In the genomic region with DNA sequence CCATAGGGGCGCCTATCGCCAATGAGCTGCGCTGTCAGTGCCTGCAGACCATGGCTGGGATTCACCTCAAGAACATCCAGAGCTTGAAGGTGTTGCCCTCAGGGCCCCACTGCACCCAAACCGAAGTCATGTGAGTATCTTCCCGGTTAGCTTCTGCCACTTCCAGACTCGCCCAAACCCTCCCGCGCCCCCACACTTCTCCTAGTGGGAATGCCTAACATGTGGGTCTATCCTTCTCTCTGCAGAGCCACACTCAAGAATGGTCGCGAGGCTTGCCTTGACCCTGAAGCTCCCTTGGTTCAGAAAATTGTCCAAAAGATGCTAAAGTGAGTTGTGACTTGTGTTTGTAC, we compare ENCODE assay signal across 7 mouse cellular contexts. TPM values are rescaled to one million over a fixed set of nuclear protein-coding genes. Genes with fewer than 3 reads are reported as not detected.
A peak's percentile ranks its signal among the peaks of the same experiment; 100 is the strongest.
DNase-seq lines count a peak whose midpoint lies in the region; ATAC-seq and TF ChIP-seq lines count a peak whose summit lies in the region.

No protein-coding gene starts in this region.

- TF ChIP-seq CTCF in left cerebral cortex, adult 2 months (IDR thresholded peaks at IDR 0.05): no peak
- TF ChIP-seq CTCF in intestine, postnatal 0 days (IDR thresholded peaks at IDR 0.05; ENCODE audit: low read depth): no peak; the same call in 1 of the 2 replicates

- no peaks in the 10 kb centered on the region for H3K9me3 ChIP-seq in forebrain, embryonic 10.5 days
- H3K9me3 ChIP-seq in intestine, postnatal 0 days (ENCODE audit: control insufficient read depth): no peaks in the 10 kb centered on the region
- no peaks in the 10 kb centered on the region for H3K9me3 ChIP-seq in neural tube, embryonic 14.5 days (ENCODE audit: control insufficient read depth, low read length)

- peaks cover 13% of the 10 kb centered on the region for H3K4me1 ChIP-seq in forebrain, embryonic 10.5 days
- no peaks in the 10 kb centered on the region; the same call in 1 of the 2 replicates for H3K4me1 ChIP-seq in intestine, postnatal 0 days (replicated peaks; ENCODE audit: control insufficient read depth, insufficient read depth, low read length)
- H3K4me1 ChIP-seq in neural tube, embryonic 14.5 days (ENCODE audit: control insufficient read depth, insufficient read depth, low read length): no peaks in the 10 kb centered on the region

- DNase-seq in left cerebral cortex, adult 2 months (ENCODE audit: extremely low spot score in 1 of 2, low spot score in 2 of 2): no peak
- no peak for DNase-seq in left cerebral cortex, postnatal 25 days (ENCODE audit: low spot score in 2 of 2)
- DNase-seq in forebrain, embryonic 10.5 days (ENCODE audit: extremely low spot score, low spot score): no peak
- DNase-seq in layer of hippocampus, adult 18-20 months (ENCODE audit: low spot score in 2 of 2): no peak
- DNase-seq in cerebellum, adult 11 months: no peak

- 24% methylated on average over 10 of the region's 10 CpGs for WGBS in forebrain, embryonic 10.5 days
- WGBS in intestine, postnatal 0 days: 22% methylated on average over 10 of the region's 10 CpGs
- 29% methylated on average over 10 of the region's 10 CpGs for WGBS in neural tube, embryonic 14.5 days

- ATAC-seq in intestine, postnatal 0 days: peak; percentile 4; the same call in 1 of the 2 replicates
- no peak for ATAC-seq in neural tube, embryonic 14.5 days (ENCODE audit: low read depth)

- H3K4me2 ChIP-seq in intestine, postnatal 0 days (replicated peaks; ENCODE audit: low read depth): peak overlapping the region; percentile 82
- H3K4me2 ChIP-seq in neural tube, embryonic 14.5 days (ENCODE audit: low read depth, low read length): peak overlapping the region; percentile 71

- peak overlapping the region; percentile 36 for H3K4me3 ChIP-seq in left cerebral cortex, adult 2 months
- peak overlapping the region; percentile 62 for H3K4me3 ChIP-seq in forebrain, embryonic 10.5 days
- peak overlapping the region; percentile 57 for H3K4me3 ChIP-seq in intestine, postnatal 0 days (ENCODE audit: low read depth, low read length)
- H3K4me3 ChIP-seq in neural tube, embryonic 14.5 days (ENCODE audit: low read depth, low read length): peak overlapping the region; percentile 37

- no peaks in the 10 kb centered on the region for H3K36me3 ChIP-seq in forebrain, embryonic 10.5 days (replicated peaks)
- H3K36me3 ChIP-seq in intestine, postnatal 0 days (ENCODE audit: control insufficient read depth, insufficient read depth): no peaks in the 10 kb centered on the region
- no peaks in the 10 kb centered on the region for H3K36me3 ChIP-seq in neural tube, embryonic 14.5 days (ENCODE audit: control insufficient read depth, insufficient read depth, low read length)

- H3K27ac ChIP-seq in left cerebral cortex, adult 2 months: no peak overlapping the region
- peak overlapping the region; percentile 76 for H3K27ac ChIP-seq in forebrain, embryonic 10.5 days
- H3K27ac ChIP-seq in intestine, postnatal 0 days (ENCODE audit: low read depth, low read length): no peak overlapping the region
- no peak overlapping the region for H3K27ac ChIP-seq in neural tube, embryonic 14.5 days (ENCODE audit: low read depth, low read length)

- H3K9ac ChIP-seq in intestine, postnatal 0 days (ENCODE audit: low read depth, low read length): peak overlapping the region; percentile 40; the same call in 1 of the 2 replicates
- peak overlapping the region; percentile 54 for H3K9ac ChIP-seq in neural tube, embryonic 14.5 days (replicated peaks; ENCODE audit: low read depth, low read length)

- intact Hi-C loops in left cerebral cortex, adult 2 months (cut with DNase I): no loop called here
- intact Hi-C loops in left cerebral cortex, postnatal 25 days (cut with DNase I): no loop called here

- H3K27me3 ChIP-seq in forebrain, embryonic 10.5 days (ENCODE audit: poor library complexity, severe bottlenecking): peaks cover 20% of the 10 kb centered on the region
- H3K27me3 ChIP-seq in intestine, postnatal 0 days (replicated peaks; ENCODE audit: control insufficient read depth, insufficient read depth, low read length): no peaks in the 10 kb centered on the region
- H3K27me3 ChIP-seq in neural tube, embryonic 14.5 days (ENCODE audit: control insufficient read depth, insufficient read depth, low read length): no peaks in the 10 kb centered on the region

RNA-seq across cellular contexts. Expression of gene Cxcl1, which starts 0.4 kb away (rescaled TPM):
- total RNA-seq in left cerebral cortex, adult 2 months (2021): under 1 TPM in 1 of 2 experiments, not detected in 1; 0.37 TPM
- not detected for total RNA-seq in left cerebral cortex, postnatal 25 days (2021)
- not detected in 2 replicates for polyA plus RNA-seq in forebrain, embryonic 10.5 days (2016; fragmentation: Nextera tagmentation; extraction: Ambion mirVana)
- 0.83 and 1.2 TPM in 2 replicates for polyA plus RNA-seq in intestine, postnatal 0 days (2015; fragmentation: Nextera tagmentation; extraction: Ambion mirVana)
- polyA plus RNA-seq in neural tube, embryonic 14.5 days (2014; fragmentation: Nextera tagmentation; extraction: Ambion mirVana): 0.32 TPM in 1 of 2 replicates, not detected in the other
- under 1 TPM; 0.27 to 0.36 TPM for total RNA-seq in layer of hippocampus, adult 18-20 months (2021)

RNA-seq across cellular contexts. Expression of gene Cxcl2, which starts 12.2 kb away (rescaled TPM):
- not detected for total RNA-seq in left cerebral cortex, adult 2 months (2021)
- total RNA-seq in left cerebral cortex, postnatal 25 days (2021): not detected
- polyA plus RNA-seq in forebrain, embryonic 10.5 days (2016; fragmentation: Nextera tagmentation; extraction: Ambion mirVana): not detected in 2 replicates
- polyA plus RNA-seq in intestine, postnatal 0 days (2015; fragmentation: Nextera tagmentation; extraction: Ambion mirVana): 0.18 and 0.30 TPM in 2 replicates
- polyA plus RNA-seq in neural tube, embryonic 14.5 days (2014; fragmentation: Nextera tagmentation; extraction: Ambion mirVana): not detected in 2 replicates
- not detected for total RNA-seq in layer of hippocampus, adult 18-20 months (2021)

RNA-seq across cellular contexts. Expression of gene Mthfd2l, which starts 39.5 kb away (rescaled TPM):
- total RNA-seq in left cerebral cortex, adult 2 months (2021): 10 to 100 TPM; 17.0 to 17.1 TPM
- total RNA-seq in left cerebral cortex, postnatal 25 days (2021): 10 to 100 TPM; 14.2 to 14.6 TPM
- polyA plus RNA-seq in forebrain, embryonic 10.5 days (2016; fragmentation: Nextera tagmentation; extraction: Ambion mirVana): 56.4 and 59.6 TPM in 2 replicates
- polyA plus RNA-seq in intestine, postnatal 0 days (2015; fragmentation: Nextera tagmentation; extraction: Ambion mirVana): 33.9 TPM in 2 replicates
- polyA plus RNA-seq in neural tube, embryonic 14.5 days (2014; fragmentation: Nextera tagmentation; extraction: Ambion mirVana): 98.7 and 108 TPM in 2 replicates
- total RNA-seq in layer of hippocampus, adult 18-20 months (2021): 10 to 100 TPM; 18.8 to 20.3 TPM
